Mouse (Mus musculus) heart, adult 2 months (tissue): Measurements from ENCODE around the gene Baz2b. TPM values are rescaled to one million over a fixed set of nuclear protein-coding genes. Genes with fewer than 3 reads are reported as not detected.

Source experiments
- DNase-seq, 2 experiments: peaks; one replicate each; pipeline ENCODE4 v3.0.0; 2021
- H3K27ac ChIP-seq: fragments of 200-600 bp; 2 replicates; pipeline ENCODE4 v1.8.1; 2022
- H3K27me3 ChIP-seq: fragments of 200-500 bp; 2 replicates; pipeline ENCODE4 v1.6.1; 2012; ENCODE audit warnings: mild to moderate bottlenecking, low read length, inconsistent platforms, mixed read lengths; ENCODE audit not compliant: control insufficient read depth, insufficient read depth
- H3K36me3 ChIP-seq: fragments of 200-500 bp; 2 replicates; pipeline ENCODE4 v1.6.1; 2012; ENCODE audit warnings: low read length, inconsistent platforms; ENCODE audit not compliant: control insufficient read depth, insufficient read depth
- H3K4me1 ChIP-seq: fragments of 200-500 bp; 2 replicates; pipeline ENCODE4 v1.6.1; 2011; ENCODE audit warnings: low read length; ENCODE audit not compliant: control insufficient read depth, insufficient read depth
- H3K4me3 ChIP-seq: fragments of 200-600 bp; 2 replicates; pipeline ENCODE4 v1.8.1; 2022
- H3K79me2 ChIP-seq: fragments of 200-500 bp; replicated peaks from 2 replicates; pipeline ENCODE4 v1.6.1; 2012; ENCODE audit warnings: mild to moderate bottlenecking, inconsistent platforms, low read length, moderate library complexity, mixed read lengths; ENCODE audit not compliant: control insufficient read depth, insufficient read depth
- H3K9ac ChIP-seq: fragments of 200-500 bp; 2 replicates; pipeline ENCODE4 v1.6.1; 2012; ENCODE audit warnings: low read depth, mild to moderate bottlenecking, control low read depth, inconsistent platforms, low read length, mixed read lengths
- CTCF ChIP-seq: fragments of 200-600 bp; IDR thresholded peaks from 2 replicates; pipeline ENCODE4 v1.8.1; 2022; ENCODE audit warnings: antibody characterized with exemption, mild to moderate bottlenecking, moderate library complexity
- EP300 ChIP-seq: fragments of 200-500 bp; IDR thresholded peaks from 2 replicates; pipeline ENCODE4 v1.6.1; 2011; ENCODE audit warnings: low read depth, low read length, control low read depth; ENCODE audit not compliant: insufficient read depth
- POLR2A ChIP-seq: fragments of 200-500 bp; IDR thresholded peaks from 2 replicates; pipeline ENCODE4 v1.6.1; 2011; ENCODE audit warnings: mild to moderate bottlenecking, low read depth, low read length, control low read depth; ENCODE audit not compliant: insufficient read depth
- WGBS: fragments of 180-500 bp; shearing (Covaris S2); methylation state at CpG from one replicate; pipeline ENCODE4 v1.1.7; 2018; 5-methylcytosine and 5-hydroxymethylcytosine counted together
- intact Hi-C: fragments of 180-260 bp; cut with DNase I; formaldehyde crosslinking; loops from one replicate; pipeline ENCODE4 v1.15.1; 2025
- polyA plus RNA-seq: library from polyadenylated mRNA; depleted of rRNA; stranded (reverse); fragments of >200 nt; gene quantifications from 2 replicates; pipeline ENCODE4 v1.2.3, GENCODE M21; 2012
- total RNA-seq, 2 experiments: library from RNA; stranded (reverse); gene quantifications; 2 replicates each; pipeline ENCODE4 v1.2.3; 2021

Gene Baz2b
- total and polyA plus RNA-seq, 3 experiments = 12.8 to 39.5 (median 39.5) TPM

DNA sequence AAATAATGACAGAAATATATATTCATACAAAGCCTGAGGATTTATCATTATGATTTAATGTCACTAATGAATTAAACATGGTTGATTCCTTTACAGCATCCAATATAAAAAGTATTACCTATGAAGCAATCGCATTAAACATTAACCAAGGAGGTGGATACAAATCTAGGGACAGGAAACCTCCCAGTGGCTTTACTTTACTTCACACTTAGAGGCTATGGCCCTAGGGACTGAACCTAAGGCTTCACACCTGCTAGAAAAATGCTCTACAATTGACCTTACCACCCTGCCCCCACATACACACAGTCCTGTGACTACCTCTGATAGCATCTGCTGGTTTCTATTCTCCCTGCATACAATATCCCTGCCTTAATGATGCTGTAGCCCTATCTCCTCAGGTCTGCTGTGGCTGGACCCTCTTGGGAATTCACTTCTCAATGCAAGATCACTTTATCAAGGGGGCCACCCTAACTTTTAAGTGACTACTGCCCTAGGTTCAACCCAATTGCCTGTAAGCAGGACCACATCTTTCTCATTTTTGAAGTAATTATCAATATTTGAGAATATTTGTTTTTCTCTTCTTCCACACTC is 149.4 kb downstream of the Baz2b start:
- Histone ChIP-seq H3K27me3 (no peaks in the 10 kb centered on the region), H3K9ac (no peak overlapping the region), H3K79me2 (peaks cover 5% of the 10 kb centered on the region), H3K4me1 (peaks cover 6% of the 10 kb centered on the region), H3K27ac (no peak overlapping the region), H3K36me3 (peaks cover 12% of the 10 kb centered on the region), H3K4me3 (no peak overlapping the region)
- intact Hi-C loops = no loop called here
- TF ChIP-seq CTCF (no peak), POLR2A (no peak), EP300 (no peak)
- no peak for DNase-seq
- WGBS = 98% methylated on average over 1 of the region's 1 CpGs

DNA sequence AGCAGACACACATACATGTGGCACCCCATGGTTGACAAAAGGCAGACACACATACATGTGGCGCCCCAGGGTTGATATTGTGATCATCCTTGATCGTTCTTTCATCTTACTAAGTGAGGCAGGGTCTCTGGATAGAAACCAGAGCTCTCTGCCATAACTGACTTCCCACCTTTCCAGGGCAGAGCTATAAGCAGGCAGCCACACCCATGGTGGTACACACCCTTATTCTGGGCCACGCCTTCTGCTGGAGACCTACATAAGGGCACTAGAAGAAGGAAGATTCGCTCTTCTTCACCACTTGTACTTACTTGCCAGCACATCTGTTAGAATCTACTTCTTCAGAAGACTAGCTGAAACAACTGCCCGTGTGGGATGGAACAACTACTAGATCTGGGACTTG is 150.3 kb downstream of the Baz2b start:
- Histone ChIP-seq H3K79me2 (peaks cover 3% of the 10 kb centered on the region), H3K27ac (no peak overlapping the region), H3K36me3 (peaks cover 15% of the 10 kb centered on the region), H3K27me3 (no peaks in the 10 kb centered on the region), H3K4me1 (peaks cover 10% of the 10 kb centered on the region), H3K4me3 (no peak overlapping the region), H3K9ac (no peak overlapping the region)
- DNase-seq = no peak
- WGBS = 87% methylated on average over 5 of the region's 5 CpGs
- intact Hi-C loops = no loop called here
- TF ChIP-seq CTCF = no peak
- no peak for TF ChIP-seq POLR2A
- TF ChIP-seq EP300 = no peak

DNA sequence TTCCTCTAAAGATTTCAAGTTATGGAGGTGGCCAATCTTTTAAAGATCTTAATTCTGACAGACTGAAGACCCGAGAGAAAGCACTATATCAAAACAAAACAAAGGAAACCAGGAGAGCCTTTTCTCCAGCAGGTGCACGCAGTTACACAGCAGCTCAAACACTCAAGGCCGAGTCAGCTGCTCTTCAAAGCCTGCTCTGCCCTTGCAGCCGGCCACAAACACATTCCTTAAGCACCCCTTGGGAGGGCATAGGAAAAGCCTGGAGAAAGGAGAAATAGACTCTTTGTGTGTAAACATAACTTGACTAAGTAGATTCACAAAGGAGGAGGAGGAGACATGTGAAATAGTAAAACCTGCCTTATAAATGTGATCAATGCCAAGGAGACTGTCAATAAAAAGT is 153.6 kb downstream of the Baz2b start:
- peak overlapping the region; percentile 30 for H3K9ac ChIP-seq
- H3K79me2 ChIP-seq = peaks cover 5% of the 10 kb centered on the region
- H3K4me3 ChIP-seq = no peak overlapping the region
- H3K27ac ChIP-seq = peak overlapping the region; percentile 3; the same call in 1 of the 2 replicates
- WGBS = 24% methylated on average over 4 of the region's 4 CpGs
- no peak for DNase-seq
- H3K27me3 ChIP-seq = no peaks in the 10 kb centered on the region
- peaks cover 17% of the 10 kb centered on the region for H3K36me3 ChIP-seq
- intact Hi-C loops = no loop called here
- H3K4me1 ChIP-seq = peaks cover 12% of the 10 kb centered on the region
- TF ChIP-seq EP300 = no peak
- TF ChIP-seq CTCF = no peak
- no peak for TF ChIP-seq POLR2A

DNA sequence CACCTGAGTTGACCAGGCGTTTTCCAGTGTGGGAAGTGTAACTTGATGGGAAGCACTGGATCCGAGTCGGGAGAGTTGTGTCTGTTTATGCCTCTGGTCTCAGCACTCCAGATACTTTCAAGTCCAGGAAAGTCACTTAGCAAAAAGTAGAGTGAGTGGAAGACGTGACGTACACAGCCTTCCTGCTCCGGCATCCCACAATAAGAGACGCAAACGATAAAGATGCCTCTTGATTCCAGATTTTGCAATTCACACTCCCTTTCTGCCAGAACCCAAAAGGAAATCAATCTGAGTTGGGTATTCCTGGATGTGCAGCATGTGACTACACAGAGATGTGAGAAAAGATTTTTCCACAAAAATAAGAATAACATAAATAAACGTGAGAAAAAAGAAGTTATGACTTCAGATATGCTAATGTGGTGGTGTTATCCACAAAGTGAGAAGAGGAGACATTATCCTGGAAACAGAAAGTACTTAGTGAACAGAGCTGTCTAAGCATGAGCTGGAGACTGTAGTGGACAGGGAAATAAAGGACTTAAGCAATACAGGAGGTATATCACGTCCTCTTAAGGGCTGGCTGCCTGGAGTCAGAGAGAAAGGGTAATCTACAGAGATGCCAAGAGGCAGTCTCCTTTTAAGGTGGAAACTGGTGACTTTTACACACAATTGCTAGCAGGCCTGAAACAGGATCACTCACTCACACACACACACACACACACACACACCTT is 154.7 kb downstream of the Baz2b start:
- Histone ChIP-seq H3K27me3 (no peaks in the 10 kb centered on the region), H3K4me3 (no peak overlapping the region), H3K27ac (no peak overlapping the region), H3K4me1 (peaks cover 12% of the 10 kb centered on the region), H3K79me2 (peaks cover 5% of the 10 kb centered on the region), H3K36me3 (peaks cover 22% of the 10 kb centered on the region), H3K9ac (no peak overlapping the region)
- 66% methylated on average over 10 of the region's 10 CpGs for WGBS
- no peak for DNase-seq
- no peak for TF ChIP-seq POLR2A
- TF ChIP-seq EP300 = no peak
- no peak for TF ChIP-seq CTCF
- intact Hi-C loops = no loop called here

DNA sequence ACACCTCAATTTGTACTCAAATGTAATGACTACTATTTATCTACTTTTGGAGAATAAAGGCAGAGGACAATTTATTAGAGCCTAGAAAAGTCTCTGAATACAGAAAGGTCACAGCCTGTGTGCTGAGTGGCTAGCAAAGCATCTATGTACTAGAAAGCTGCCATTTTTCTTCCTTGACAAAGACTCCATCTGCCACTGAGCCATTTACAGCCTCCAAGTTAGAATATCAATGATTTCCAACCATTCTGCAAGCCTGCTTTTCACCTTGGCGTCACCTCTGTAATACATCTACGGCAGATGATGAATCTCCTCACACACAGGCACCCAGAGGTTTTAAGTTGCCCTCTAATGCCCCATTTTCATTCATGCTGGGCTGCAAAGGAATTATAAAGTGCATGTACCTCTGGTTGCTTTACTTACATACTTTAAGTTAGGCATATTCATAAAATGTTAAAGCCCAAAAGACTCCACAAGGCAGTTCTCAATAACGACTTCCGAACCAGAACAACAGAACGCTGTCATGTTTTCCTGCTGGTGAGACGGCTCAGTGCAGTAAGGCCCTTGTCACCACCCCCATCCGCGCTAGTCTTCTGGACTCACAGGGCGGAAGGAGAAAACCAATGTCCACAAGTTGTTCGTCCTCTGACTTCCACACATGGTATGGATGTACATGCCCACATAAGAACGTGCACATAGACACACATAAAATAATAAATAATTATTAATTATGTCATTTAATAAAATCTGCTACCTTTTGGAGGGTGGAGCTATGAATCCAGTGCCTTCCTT is 156.2 kb downstream of the Baz2b start:
- H3K27me3 ChIP-seq = no peaks in the 10 kb centered on the region
- 91% methylated on average over 11 of the region's 11 CpGs for WGBS
- intact Hi-C loops = no loop called here
- DNase-seq = no peak
- peaks cover 5% of the 10 kb centered on the region for H3K79me2 ChIP-seq
- peaks cover 22% of the 10 kb centered on the region for H3K36me3 ChIP-seq
- H3K9ac ChIP-seq = no peak overlapping the region
- TF ChIP-seq EP300 = no peak
- TF ChIP-seq POLR2A = no peak
- TF ChIP-seq CTCF = no peak
- no peak overlapping the region for H3K27ac ChIP-seq
- peaks cover 12% of the 10 kb centered on the region for H3K4me1 ChIP-seq
- no peak overlapping the region for H3K4me3 ChIP-seq
